Mouse (Mus musculus) midbrain, embryonic 13.5 days (tissue): ENCODE results near the gene Cc2d2b. TPM values are rescaled to one million over a fixed set of nuclear protein-coding genes. Genes with fewer than 3 reads are reported as not detected.

ENCODE experiments used
- ATAC-seq: fragments of 200-750 bp; cut with Nextera tagmentation; 2 replicates; pipeline ENCODE4 v1.8.0; 2017; ENCODE audit warnings: mild to moderate bottlenecking, moderate TSS enrichment, moderate library complexity
- H3K27ac ChIP-seq: fragments of 300-500 bp; sonication (generic); 2 replicates; pipeline ENCODE4 v1.5.1; 2015; ENCODE audit warnings: inconsistent platforms, mild to moderate bottlenecking, moderate library complexity
- H3K27me3 ChIP-seq: fragments of 300-500 bp; sonication (generic); 2 replicates; pipeline ENCODE4 v1.6.1; 2015; ENCODE audit warnings: mild to moderate bottlenecking, inconsistent platforms
- H3K36me3 ChIP-seq: fragments of 300-500 bp; sonication (generic); 2 replicates; pipeline ENCODE4 v1.6.1; 2015; ENCODE audit warnings: mild to moderate bottlenecking, inconsistent platforms
- H3K4me1 ChIP-seq: fragments of 300-500 bp; sonication (generic); replicated peaks from 2 replicates; pipeline ENCODE4 v1.6.1; 2015; ENCODE audit warnings: inconsistent platforms
- H3K4me2 ChIP-seq: fragments of 300-500 bp; sonication (generic); replicated peaks from 2 replicates; pipeline ENCODE4 v1.6.1; 2015; ENCODE audit warnings: moderate library complexity, mild to moderate bottlenecking, inconsistent platforms
- H3K4me3 ChIP-seq: fragments of 300-500 bp; sonication (generic); replicated peaks from 2 replicates; pipeline ENCODE4 v1.5.1; 2015; ENCODE audit warnings: mild to moderate bottlenecking, inconsistent platforms
- H3K9ac ChIP-seq: fragments of 300-500 bp; sonication (generic); replicated peaks from 2 replicates; pipeline ENCODE4 v1.6.1; 2015; ENCODE audit warnings: mild to moderate bottlenecking, inconsistent platforms
- H3K9me3 ChIP-seq: fragments of 300-500 bp; sonication (generic); 2 replicates; pipeline ENCODE4 v1.6.1; 2016; ENCODE audit warnings: mild to moderate bottlenecking, inconsistent platforms
- WGBS: fragments of 180-500 bp; shearing (Covaris S2); methylation state at CpG from one replicate; pipeline ENCODE4 v1.1.7; 2015; 5-methylcytosine and 5-hydroxymethylcytosine counted together
- polyA plus RNA-seq: library from polyadenylated mRNA; unstranded; fragments of >200 nt; fragmentation: Nextera tagmentation; extraction: Ambion mirVana; gene quantifications from 2 replicates; pipeline ENCODE4 v1.2.1, GENCODE M21; 2015

Cc2d2b gene
- polyA plus RNA-seq, 1 experiment from 2014 or later: 0.12 TPM

GRCm38 (mm10) chr19:40726614-40727013 lies 21.9 kb upstream of the Cc2d2b start:
- H3K4me2 ChIP-seq: no peak overlapping the region
- WGBS: 79% methylated on average over 2 of the region's 2 CpGs
- H3K4me3 ChIP-seq: no peak overlapping the region
- H3K4me1 ChIP-seq: no peaks in the 10 kb centered on the region
- no peak overlapping the region for H3K9ac ChIP-seq
- no peaks in the 10 kb centered on the region for H3K9me3 ChIP-seq
- H3K36me3 ChIP-seq: peaks cover 4% of the 10 kb centered on the region; the same call in 1 of the 2 replicates
- ATAC-seq: no peak
- H3K27ac ChIP-seq: no peak overlapping the region
- no peaks in the 10 kb centered on the region for H3K27me3 ChIP-seq

- H3K4me1 ChIP-seq: no peaks in the 10 kb centered on the region
- no peaks in the 10 kb centered on the region for H3K9me3 ChIP-seq
- H3K4me2 ChIP-seq: no peak overlapping the region
- no peak overlapping the region for H3K27ac ChIP-seq
- 87% methylated on average over 4 of the region's 4 CpGs for WGBS
- no peaks in the 10 kb centered on the region for H3K27me3 ChIP-seq
- no peak overlapping the region for H3K4me3 ChIP-seq
- ATAC-seq: no peak
- no peak overlapping the region for H3K9ac ChIP-seq
- H3K36me3 ChIP-seq: peaks cover 4% of the 10 kb centered on the region; the same call in 1 of the 2 replicates
These were observed 20.3 kb upstream of the Cc2d2b start for GRCm38 (mm10) chr19:40728213-40728612.

- Histone ChIP-seq H3K36me3 (peaks cover 4% of the 10 kb centered on the region; the same call in 1 of the 2 replicates), H3K4me3 (no peak overlapping the region), H3K27me3 (no peaks in the 10 kb centered on the region), H3K4me1 (peaks cover 3% of the 10 kb centered on the region; the same call in 1 of the 2 replicates), H3K9me3 (no peaks in the 10 kb centered on the region), H3K4me2 (no peak overlapping the region), H3K9ac (no peak overlapping the region; the same call in 1 of the 2 replicates), H3K27ac (no peak overlapping the region)
- 75% methylated on average over 12 of the region's 12 CpGs for WGBS
- ATAC-seq: no peak
These were observed 19.7 kb upstream of the Cc2d2b start for GRCm38 (mm10) chr19:40728732-40729420.

- H3K36me3 ChIP-seq: no peaks in the 10 kb centered on the region
- no peaks in the 10 kb centered on the region for H3K27me3 ChIP-seq
- no peak for ATAC-seq
- no peak overlapping the region for H3K27ac ChIP-seq
- H3K4me1 ChIP-seq: peaks cover 19% of the 10 kb centered on the region
- H3K9ac ChIP-seq: no peak overlapping the region
- no peak overlapping the region for H3K4me3 ChIP-seq
- H3K9me3 ChIP-seq: no peaks in the 10 kb centered on the region
- 81% methylated on average over 10 of the region's 10 CpGs for whole genome bisulfite sequencing
- H3K4me2 ChIP-seq: no peak overlapping the region
These were observed 15.1 kb upstream of the Cc2d2b start for GRCm38 (mm10) chr19:40733409-40733808.

- Histone ChIP-seq H3K36me3 (no peaks in the 10 kb centered on the region), H3K4me1 (peaks cover 19% of the 10 kb centered on the region), H3K9me3 (no peaks in the 10 kb centered on the region), H3K4me3 (no peak overlapping the region), H3K27me3 (no peaks in the 10 kb centered on the region), H3K9ac (no peak overlapping the region), H3K4me2 (no peak overlapping the region), H3K27ac (no peak overlapping the region)
- ATAC-seq: no peak
- 45% methylated on average over 4 of the region's 4 CpGs for WGBS
These were observed 14.7 kb upstream of the Cc2d2b start for GRCm38 (mm10) chr19:40733849-40734248.

- peak overlapping the region; percentile 62 for H3K9ac ChIP-seq
- H3K27ac ChIP-seq: peak overlapping the region; percentile 88
- no peaks in the 10 kb centered on the region for H3K27me3 ChIP-seq
- H3K4me2 ChIP-seq: peak overlapping the region; percentile 46
- peaks cover 19% of the 10 kb centered on the region for H3K4me1 ChIP-seq
- H3K36me3 ChIP-seq: 0 out of 2 replicates have a peak, but pooled peaks cover 3% of the 10 kb centered on the region
- WGBS: 17% methylated on average over 17 of the region's 17 CpGs
- no peaks in the 10 kb centered on the region for H3K9me3 ChIP-seq
- ATAC-seq: peak; percentile 94
- peak overlapping the region; percentile 20; the same call in 1 of the 2 replicates for H3K4me3 ChIP-seq
These were observed 11.7 kb upstream of the Cc2d2b start for GRCm38 (mm10) chr19:40736680-40737512.

GRCm38 (mm10) chr19:40737613-40738012 lies 10.9 kb upstream of the Cc2d2b start:
- Histone ChIP-seq H3K4me2 (peak overlapping the region; percentile 46), H3K4me1 (peaks cover 19% of the 10 kb centered on the region), H3K9ac (peak overlapping the region; percentile 62), H3K36me3 (0 out of 2 replicates have a peak, but pooled peaks cover 3% of the 10 kb centered on the region), H3K27ac (peak overlapping the region; percentile 88), H3K27me3 (no peaks in the 10 kb centered on the region), H3K4me3 (peak overlapping the region; percentile 20; the same call in 1 of the 2 replicates), H3K9me3 (no peaks in the 10 kb centered on the region)
- WGBS: 68% methylated on average over 5 of the region's 5 CpGs
- ATAC-seq: peak; percentile 32

GRCm38 (mm10) chr19:40738683-40739324 lies 9.7 kb upstream of the Cc2d2b start:
- Histone ChIP-seq H3K4me1 (peaks cover 16% of the 10 kb centered on the region), H3K9me3 (no peaks in the 10 kb centered on the region), H3K27ac (no peak overlapping the region), H3K9ac (no peak overlapping the region), H3K36me3 (0 out of 2 replicates have a peak, but pooled peaks cover 3% of the 10 kb centered on the region), H3K4me3 (no peak overlapping the region), H3K27me3 (no peaks in the 10 kb centered on the region), H3K4me2 (no peak overlapping the region)
- 90% methylated on average over 13 of the region's 13 CpGs for WGBS
- ATAC-seq: no peak

- H3K9me3 ChIP-seq: no peaks in the 10 kb centered on the region
- no peak overlapping the region for H3K4me3 ChIP-seq
- no peaks in the 10 kb centered on the region for H3K4me1 ChIP-seq
- H3K4me2 ChIP-seq: no peak overlapping the region
- 41% methylated on average over 4 of the region's 4 CpGs for WGBS
- no peak for ATAC-seq
- H3K27me3 ChIP-seq: no peaks in the 10 kb centered on the region
- no peak overlapping the region for H3K9ac ChIP-seq
- no peaks in the 10 kb centered on the region for H3K36me3 ChIP-seq
- H3K27ac ChIP-seq: no peak overlapping the region
These were observed 1.9 kb upstream of the Cc2d2b start for GRCm38 (mm10) chr19:40746603-40747002.

GRCm38 (mm10) chr19:40754311-40754710 lies 5.8 kb downstream of the Cc2d2b start:
- no peak overlapping the region for H3K27ac ChIP-seq
- ATAC-seq: no peak
- H3K36me3 ChIP-seq: no peaks in the 10 kb centered on the region
- H3K9me3 ChIP-seq: no peaks in the 10 kb centered on the region
- H3K4me1 ChIP-seq: no peaks in the 10 kb centered on the region
- no peaks in the 10 kb centered on the region for H3K27me3 ChIP-seq
- no peak overlapping the region for H3K9ac ChIP-seq
- no peak overlapping the region for H3K4me2 ChIP-seq
- 74% methylated on average over 2 of the region's 2 CpGs for WGBS
- no peak overlapping the region for H3K4me3 ChIP-seq

GRCm38 (mm10) chr19:40760071-40760470 lies 11.5 kb downstream of the Cc2d2b start:
- H3K9me3 ChIP-seq: no peaks in the 10 kb centered on the region
- ATAC-seq: no peak
- WGBS: 78% methylated on average over 2 of the region's 2 CpGs

More at GRCm38 (mm10) chr19:40760071-40760470, 11.5 kb downstream of the Cc2d2b start:
- H3K4me3 ChIP-seq: no peak overlapping the region
- no peak overlapping the region for H3K9ac ChIP-seq
- no peak overlapping the region for H3K27ac ChIP-seq
- no peak overlapping the region for H3K4me2 ChIP-seq
- H3K4me1 ChIP-seq: 0 out of 2 replicates have a peak, but pooled peaks cover 5% of the 10 kb centered on the region
- H3K36me3 ChIP-seq: no peaks in the 10 kb centered on the region
- H3K27me3 ChIP-seq: no peaks in the 10 kb centered on the region
